Mouse (Mus musculus): ENCODE results near the gene Spi1. TPM values are rescaled to one million over a fixed set of nuclear protein-coding genes. Genes with fewer than 3 reads are reported as not detected.
A peak's percentile ranks its signal among the peaks of the same experiment; 100 is the strongest.

Gene Spi1
- polyA plus RNA-seq, 1 experiment from 2014 or later, result 15.1 TPM

GRCm38 (mm10) chr2:91082844-91083243 lies 654 bp downstream of the Spi1 start:
- 11% methylated on average over 11 of the region's 11 CpGs for WGBS (ENCODE audit: insufficient replicate concordance)
- H3K27me3 ChIP-seq, result peaks cover 9% of the 10 kb centered on the region
- no peaks in the 10 kb centered on the region for H3K36me3 ChIP-seq
- H3K4me2 ChIP-seq, result peak overlapping the region; percentile 25
- ATAC-seq (ENCODE audit: low read depth), result peak; percentile 56
- no peak for DNase-seq
- H3K9me3 ChIP-seq (replicated peaks), result no peaks in the 10 kb centered on the region
- peak overlapping the region; percentile 1 for H3K9ac ChIP-seq
- H3K4me3 ChIP-seq (replicated peaks), result 0 out of 2 replicates have a peak overlapping the region, but pooled peaks have one; percentile 8
- H3K4me1 ChIP-seq (replicated peaks), result peaks cover 38% of the 10 kb centered on the region
- peak overlapping the region; percentile 74 for H3K27ac ChIP-seq

DNA sequence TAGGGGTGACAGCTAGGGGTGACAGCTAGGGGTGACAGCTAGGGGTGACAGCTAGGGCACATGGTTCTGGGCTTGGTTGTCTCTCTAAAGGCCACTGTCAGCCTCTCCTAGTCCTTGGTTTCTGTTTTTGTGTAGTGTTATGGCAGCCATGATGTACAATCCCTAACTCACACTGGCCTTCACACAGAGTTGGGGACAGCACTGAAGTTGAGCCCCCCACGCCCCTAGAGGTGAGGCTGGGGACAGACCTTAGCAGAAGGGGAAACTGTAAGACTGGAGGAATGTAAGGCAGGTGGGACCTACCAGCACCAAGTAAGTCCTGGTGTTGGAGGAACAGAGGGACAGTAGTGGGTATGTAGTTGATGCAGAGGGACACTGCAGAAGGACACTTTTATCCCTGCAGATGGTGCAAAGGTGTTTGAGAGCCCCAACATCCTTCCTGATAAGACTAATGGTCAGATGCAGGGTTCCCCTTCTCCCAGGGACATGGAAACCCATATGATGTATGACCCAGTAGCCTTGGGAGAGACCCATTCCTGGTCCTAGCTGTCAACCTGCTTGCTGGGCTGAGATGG lies 1.3 kb downstream of the Spi1 start:
- Histone ChIP-seq H3K9me3 (replicated peaks) (no peaks in the 10 kb centered on the region), H3K27me3 (peaks cover 4% of the 10 kb centered on the region; the same call in 1 of the 2 replicates), H3K4me1 (replicated peaks) (peaks cover 39% of the 10 kb centered on the region), H3K4me3 (replicated peaks) (0 out of 2 replicates have a peak overlapping the region, but pooled peaks have one; percentile 8), H3K36me3 (no peaks in the 10 kb centered on the region), H3K27ac (peak overlapping the region; percentile 74), H3K9ac (peak overlapping the region; percentile 1), H3K4me2 (peak overlapping the region; percentile 25)
- WGBS (ENCODE audit: insufficient replicate concordance), result 20% methylated on average over 1 of the region's 1 CpGs
- ATAC-seq (ENCODE audit: low read depth), result 0 out of 2 replicates have a peak, but pooled peaks have one; percentile 5
- no peak for DNase-seq

GRCm38 (mm10) chr2:91084179-91084820 lies 2.1 kb downstream of the Spi1 start:
- 0 out of 2 replicates have a peak overlapping the region, but pooled peaks have one; percentile 26 for H3K9ac ChIP-seq
- no peaks in the 10 kb centered on the region for H3K9me3 ChIP-seq (replicated peaks)
- no peaks in the 10 kb centered on the region for H3K36me3 ChIP-seq
- peaks cover 4% of the 10 kb centered on the region; the same call in 1 of the 2 replicates for H3K27me3 ChIP-seq
- ATAC-seq (ENCODE audit: low read depth), result no peak
- H3K27ac ChIP-seq, result peak overlapping the region; percentile 74
- H3K4me2 ChIP-seq, result peak overlapping the region; percentile 13
- H3K4me1 ChIP-seq (replicated peaks), result peaks cover 39% of the 10 kb centered on the region
- no peak for DNase-seq
- H3K4me3 ChIP-seq (replicated peaks), result no peak overlapping the region
- 53% methylated on average over 15 of the region's 15 CpGs for WGBS (ENCODE audit: insufficient replicate concordance)

GRCm38 (mm10) chr2:91085494-91086391 lies 3.6 kb downstream of the Spi1 start:
- WGBS (ENCODE audit: insufficient replicate concordance), result 74% methylated on average over 14 of the region's 14 CpGs
- Histone ChIP-seq H3K36me3 (no peaks in the 10 kb centered on the region), H3K27me3 (0 out of 2 replicates have a peak, but pooled peaks cover 4% of the 10 kb centered on the region), H3K4me2 (no peak overlapping the region), H3K4me1 (replicated peaks) (peaks cover 51% of the 10 kb centered on the region), H3K4me3 (replicated peaks) (no peak overlapping the region), H3K9me3 (replicated peaks) (no peaks in the 10 kb centered on the region), H3K27ac (no peak overlapping the region), H3K9ac (no peak overlapping the region)
- DNase-seq, result no peak
- no peak for ATAC-seq (ENCODE audit: low read depth)

- H3K36me3 ChIP-seq, result no peaks in the 10 kb centered on the region
- no peaks in the 10 kb centered on the region for H3K9me3 ChIP-seq (replicated peaks)
- no peak overlapping the region for H3K4me2 ChIP-seq
- ATAC-seq (ENCODE audit: low read depth), result no peak
- no peak overlapping the region for H3K4me3 ChIP-seq (replicated peaks)
- H3K27me3 ChIP-seq, result 0 out of 2 replicates have a peak, but pooled peaks cover 4% of the 10 kb centered on the region
- no peak for DNase-seq
- H3K9ac ChIP-seq, result no peak overlapping the region
- no peak overlapping the region; the same call in 1 of the 2 replicates for H3K27ac ChIP-seq
- peaks cover 48% of the 10 kb centered on the region for H3K4me1 ChIP-seq (replicated peaks)
- 67% methylated on average over 9 of the region's 9 CpGs for WGBS (ENCODE audit: insufficient replicate concordance)
These were observed 4.4 kb downstream of the Spi1 start for GRCm38 (mm10) chr2:91086392-91087237.

DNA sequence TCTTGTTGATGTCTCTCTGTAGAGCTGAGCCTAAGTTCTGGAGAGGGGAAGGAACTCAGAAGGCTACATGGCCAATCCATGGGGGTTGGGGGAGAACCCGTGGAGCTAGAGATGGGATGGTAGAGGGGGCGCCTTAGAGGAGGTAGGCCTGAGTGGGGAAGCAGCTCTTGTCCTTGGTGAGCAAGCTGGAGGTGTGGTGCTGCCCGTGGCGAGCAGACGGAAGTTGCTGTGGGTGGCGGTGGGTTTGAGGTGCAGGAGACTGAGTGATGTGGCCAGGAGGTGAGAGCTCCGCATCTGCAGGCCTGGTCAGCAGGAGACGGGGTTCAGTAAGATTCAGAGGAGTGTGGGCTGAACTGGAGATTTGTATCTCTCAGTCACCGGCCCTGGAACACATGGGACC lies 5.3 kb downstream of the Spi1 start:
- WGBS (ENCODE audit: insufficient replicate concordance), result 59% methylated on average over 9 of the region's 9 CpGs
- H3K4me2 ChIP-seq, result no peak overlapping the region
- peaks cover 43% of the 10 kb centered on the region for H3K4me1 ChIP-seq (replicated peaks)
- H3K9me3 ChIP-seq (replicated peaks), result no peaks in the 10 kb centered on the region
- no peak overlapping the region for H3K9ac ChIP-seq
- H3K36me3 ChIP-seq, result no peaks in the 10 kb centered on the region
- ATAC-seq (ENCODE audit: low read depth) (no peak), DNase-seq (no peak)
- H3K27me3 ChIP-seq, result 0 out of 2 replicates have a peak, but pooled peaks cover 4% of the 10 kb centered on the region
- no peak overlapping the region for H3K4me3 ChIP-seq (replicated peaks)
- H3K27ac ChIP-seq, result 0 out of 2 replicates have a peak overlapping the region, but pooled peaks have one; percentile 26

DNA sequence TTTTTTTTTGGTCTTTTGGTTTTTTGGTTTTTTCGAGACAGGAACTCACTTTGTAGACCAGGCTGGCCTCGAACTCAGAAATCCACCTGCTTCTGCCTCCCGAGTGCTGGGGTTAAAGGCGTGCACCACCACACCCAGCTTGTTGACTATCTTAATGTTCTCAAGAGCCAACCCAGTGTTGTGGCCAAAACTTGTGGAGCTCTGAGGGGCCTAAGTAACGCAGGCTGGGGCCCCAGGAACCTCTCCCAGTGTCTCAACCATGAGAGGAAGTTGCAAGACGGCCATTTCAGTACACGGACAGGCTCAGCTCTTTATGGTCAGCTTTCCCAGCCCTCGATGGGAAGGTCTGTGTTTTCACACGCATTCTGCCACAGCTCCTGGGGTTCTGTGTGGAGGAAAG lies 6.8 kb downstream of the Spi1 start:
- DNase-seq (no peak), ATAC-seq (ENCODE audit: low read depth) (peak; percentile 46; the same call in 1 of the 2 replicates)
- Histone ChIP-seq H3K4me2 (no peak overlapping the region), H3K4me3 (replicated peaks) (no peak overlapping the region), H3K36me3 (no peaks in the 10 kb centered on the region), H3K9me3 (replicated peaks) (no peaks in the 10 kb centered on the region), H3K9ac (no peak overlapping the region), H3K27ac (peak overlapping the region; percentile 71), H3K4me1 (replicated peaks) (peaks cover 30% of the 10 kb centered on the region), H3K27me3 (0 out of 2 replicates have a peak, but pooled peaks cover 4% of the 10 kb centered on the region)
- 32% methylated on average over 9 of the region's 9 CpGs for WGBS (ENCODE audit: insufficient replicate concordance)

GRCm38 (mm10) chr2:91090208-91090607 lies 8.0 kb downstream of the Spi1 start:
- Histone ChIP-seq H3K9ac (no peak overlapping the region), H3K27ac (no peak overlapping the region), H3K36me3 (no peaks in the 10 kb centered on the region), H3K4me1 (replicated peaks) (peaks cover 26% of the 10 kb centered on the region), H3K4me2 (no peak overlapping the region), H3K9me3 (replicated peaks) (no peaks in the 10 kb centered on the region), H3K4me3 (replicated peaks) (no peak overlapping the region), H3K27me3 (0 out of 2 replicates have a peak, but pooled peaks cover 4% of the 10 kb centered on the region)
- WGBS (ENCODE audit: insufficient replicate concordance), result 69% methylated on average over 6 of the region's 6 CpGs
- no peak for ATAC-seq (ENCODE audit: low read depth)
- no peak for DNase-seq

DNA sequence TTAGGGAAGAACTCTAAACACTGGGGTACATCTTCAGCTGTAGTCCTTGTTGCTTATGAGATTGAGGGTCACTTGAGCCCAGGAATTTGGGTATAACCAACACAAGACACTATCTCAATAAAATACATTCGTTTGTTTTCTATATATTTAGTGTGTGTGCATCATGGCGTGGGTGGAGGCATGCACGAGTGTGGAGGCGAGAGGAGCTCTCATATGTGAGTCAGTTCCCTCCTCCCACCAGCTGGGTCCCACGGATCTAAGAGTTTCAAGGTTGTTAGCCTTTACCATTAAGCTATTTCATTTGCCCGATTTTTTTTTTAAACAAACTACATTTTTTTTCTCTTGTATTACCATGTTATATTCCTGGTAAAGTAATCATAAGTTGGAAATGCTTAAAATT lies 8.6 kb downstream of the Spi1 start:
- H3K4me2 ChIP-seq, result no peak overlapping the region

DNA sequence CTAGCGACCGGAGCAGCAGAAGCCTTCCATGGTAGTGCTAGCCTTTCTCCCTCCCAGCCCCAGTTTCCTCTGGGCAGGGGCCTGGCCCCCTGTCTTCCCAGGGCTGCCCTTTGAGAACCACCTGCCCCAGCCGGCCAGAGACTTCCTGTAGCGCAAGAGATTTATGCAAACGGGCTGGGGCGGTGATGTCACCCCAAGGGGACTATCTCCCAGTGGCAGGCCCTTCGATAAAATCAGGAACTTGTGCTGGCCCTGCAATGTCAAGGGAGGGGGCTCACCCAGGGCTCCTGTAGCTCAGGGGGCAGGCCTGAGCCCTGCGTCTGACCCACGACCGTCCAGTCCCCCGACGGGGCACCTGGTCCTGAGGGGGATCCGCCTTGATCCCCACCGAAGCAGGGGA lies 14.3 kb downstream of the Spi1 start:
- Histone ChIP-seq H3K9ac (peak overlapping the region; percentile 50), H3K9me3 (replicated peaks) (no peaks in the 10 kb centered on the region), H3K36me3 (no peaks in the 10 kb centered on the region), H3K4me1 (replicated peaks) (peaks cover 42% of the 10 kb centered on the region), H3K4me3 (replicated peaks) (peak overlapping the region; percentile 41), H3K27me3 (no peaks in the 10 kb centered on the region), H3K4me2 (peak overlapping the region; percentile 45), H3K27ac (peak overlapping the region; percentile 58)
- peak; percentile 62 for DNase-seq
- ATAC-seq (ENCODE audit: low read depth), result peak; percentile 69
- 22% methylated on average over 14 of the region's 14 CpGs for WGBS (ENCODE audit: insufficient replicate concordance)

More for the DNA sequence above, 8.6 kb downstream of the Spi1 start:
- no peak for ATAC-seq (ENCODE audit: low read depth)
- Histone ChIP-seq H3K36me3 (no peaks in the 10 kb centered on the region), H3K27me3 (0 out of 2 replicates have a peak, but pooled peaks cover 4% of the 10 kb centered on the region), H3K9me3 (replicated peaks) (no peaks in the 10 kb centered on the region), H3K4me1 (replicated peaks) (peaks cover 27% of the 10 kb centered on the region), H3K9ac (no peak overlapping the region), H3K27ac (no peak overlapping the region), H3K4me3 (replicated peaks) (no peak overlapping the region)
- DNase-seq, result no peak
- 57% methylated on average over 6 of the region's 6 CpGs for WGBS (ENCODE audit: insufficient replicate concordance)

Data from liver, embryonic 13.5 days (tissue).